Mouse (Mus musculus): ENCODE results near the gene Zbtb3. TPM values are rescaled to one million over a fixed set of nuclear protein-coding genes. Genes with fewer than 3 reads are reported as not detected.

Zbtb3 gene
- total and polyA plus RNA-seq, 2 experiments from 2014 or later: 5.0 to 7.0 TPM

GRCm38 (mm10) chr19:8850402-8850901 lies 48.1 kb downstream of the Zbtb3 start, which contains the start of gene Lrrn4cl:
Lrrn4cl (plus strand) TSS chr19:8850768.
- Histone ChIP-seq H3K27me3 (ENCODE audit: insufficient read depth, low read length) (no peaks in the 10 kb centered on the region), H3K36me3 (ENCODE audit: insufficient read depth) (peaks cover 37% of the 10 kb centered on the region), H3K9me3 (ENCODE audit: low read length) (no peaks in the 10 kb centered on the region), H3K4me3 (ENCODE audit: low read depth, low read length) (no peak within 1 kb of the TSS), H3K4me1 (ENCODE audit: insufficient read depth) (no peaks in the 10 kb centered on the region), H3K4me2 (ENCODE audit: low read depth) (no peak within 1 kb of the TSS), H3K27ac (ENCODE audit: low read depth, low read length) (no peak within 1 kb of the TSS), H3K9ac (no peak within 1 kb of the TSS)
- WGBS: 38% methylated on average over 7 of the region's 7 CpGs
- no peak for DNase-seq
- TF ChIP-seq CTCF (IDR thresholded peaks at IDR 0.05; ENCODE audit: low read depth): no peak
- ATAC-seq: peak; percentile 45

- TF ChIP-seq CTCF (IDR thresholded peaks at IDR 0.05; ENCODE audit: low read depth): no peak
- Histone ChIP-seq H3K4me1 (ENCODE audit: insufficient read depth) (no peaks in the 10 kb centered on the region), H3K9ac (no peak overlapping the region), H3K27ac (ENCODE audit: low read depth, low read length) (no peak overlapping the region), H3K4me2 (ENCODE audit: low read depth) (no peak overlapping the region), H3K9me3 (ENCODE audit: low read length) (no peaks in the 10 kb centered on the region), H3K27me3 (ENCODE audit: insufficient read depth, low read length) (no peaks in the 10 kb centered on the region), H3K4me3 (ENCODE audit: low read depth, low read length) (no peak overlapping the region), H3K36me3 (ENCODE audit: insufficient read depth) (peaks cover 25% of the 10 kb centered on the region)
- DNase-seq (no peak), ATAC-seq (no peak)
- 54% methylated on average over 7 of the region's 7 CpGs for WGBS
Observed at GRCm38 (mm10) chr19:8851639-8852038, 49.3 kb downstream of the Zbtb3 start.

- Histone ChIP-seq H3K9me3 (ENCODE audit: low read length) (no peaks in the 10 kb centered on the region), H3K9ac (no peak overlapping the region), H3K36me3 (ENCODE audit: insufficient read depth) (peaks cover 18% of the 10 kb centered on the region), H3K4me2 (ENCODE audit: low read depth) (no peak overlapping the region), H3K4me3 (ENCODE audit: low read depth, low read length) (no peak overlapping the region), H3K27me3 (ENCODE audit: insufficient read depth, low read length) (no peaks in the 10 kb centered on the region), H3K27ac (ENCODE audit: low read depth, low read length) (no peak overlapping the region), H3K4me1 (ENCODE audit: insufficient read depth) (no peaks in the 10 kb centered on the region)
- ATAC-seq (no peak), DNase-seq (no peak)
- TF ChIP-seq CTCF (IDR thresholded peaks at IDR 0.05; ENCODE audit: low read depth): no peak
- 64% methylated on average over 10 of the region's 10 CpGs for WGBS
Observed at GRCm38 (mm10) chr19:8852236-8852928, 50.0 kb downstream of the Zbtb3 start.

- 75% methylated on average over 3 of the region's 3 CpGs for WGBS
- no peak overlapping the region for H3K27ac ChIP-seq (ENCODE audit: low read depth, low read length)
- H3K9me3 ChIP-seq (ENCODE audit: low read length): no peaks in the 10 kb centered on the region
- H3K27me3 ChIP-seq (ENCODE audit: insufficient read depth, low read length): no peaks in the 10 kb centered on the region
- H3K4me2 ChIP-seq (ENCODE audit: low read depth): no peak overlapping the region
- peaks cover 12% of the 10 kb centered on the region for H3K36me3 ChIP-seq (ENCODE audit: insufficient read depth)
- no peak for TF ChIP-seq CTCF (IDR thresholded peaks at IDR 0.05; ENCODE audit: low read depth)
- no peak overlapping the region for H3K4me3 ChIP-seq (ENCODE audit: low read depth, low read length)
- no peaks in the 10 kb centered on the region for H3K4me1 ChIP-seq (ENCODE audit: insufficient read depth)
- ATAC-seq (no peak), DNase-seq (no peak)
- H3K9ac ChIP-seq: no peak overlapping the region
Observed at GRCm38 (mm10) chr19:8853117-8853516, 50.8 kb downstream of the Zbtb3 start.

Other genes with a start within 250 kb of the Zbtb3 start
Only the 30 nearest of the 33 such genes appear.
- gene Chrm1, start 138.8 kb upstream of the Zbtb3 start, total RNA-seq (2014; rRNA removed): 17.0 and 17.5 TPM in 2 replicates
- 12.4 and 14.9 TPM in 2 replicates for gene Chrm1, start 138.8 kb upstream of the Zbtb3 start, polyA plus RNA-seq (2015; fragmentation: Nextera tagmentation; extraction: Ambion mirVana)
- 107 and 116 TPM in 2 replicates for gene Slc3a2, start 79.2 kb upstream of the Zbtb3 start, total RNA-seq (2014; rRNA removed)
- gene Slc3a2, start 79.2 kb upstream of the Zbtb3 start, polyA plus RNA-seq (2015; fragmentation: Nextera tagmentation; extraction: Ambion mirVana): 247 and 256 TPM in 2 replicates
- 74.1 and 85.9 TPM in 2 replicates for gene Wdr74, start 66.7 kb upstream of the Zbtb3 start, total RNA-seq (2014; rRNA removed)
- 98.7 and 113 TPM in 2 replicates for gene Wdr74, start 66.7 kb upstream of the Zbtb3 start, polyA plus RNA-seq (2015; fragmentation: Nextera tagmentation; extraction: Ambion mirVana)
- gene 1700092M07Rik, start 61.8 kb upstream of the Zbtb3 start, total RNA-seq (2014; rRNA removed): not detected in 2 replicates
- gene 1700092M07Rik, start 61.8 kb upstream of the Zbtb3 start, polyA plus RNA-seq (2015; fragmentation: Nextera tagmentation; extraction: Ambion mirVana): 0.65 and 0.67 TPM in 2 replicates
- gene Stx5a, start 61.1 kb upstream of the Zbtb3 start, total RNA-seq (2014; rRNA removed): 130 and 140 TPM in 2 replicates
- gene Stx5a, start 61.1 kb upstream of the Zbtb3 start, polyA plus RNA-seq (2015; fragmentation: Nextera tagmentation; extraction: Ambion mirVana): 86.4 and 97.6 TPM in 2 replicates
- gene Nxf1, start 45.5 kb upstream of the Zbtb3 start, total RNA-seq (2014; rRNA removed): 81.7 and 114 TPM in 2 replicates
- 97.1 and 97.9 TPM in 2 replicates for gene Nxf1, start 45.5 kb upstream of the Zbtb3 start, polyA plus RNA-seq (2015; fragmentation: Nextera tagmentation; extraction: Ambion mirVana)
- gene Tmem223, start 31.6 kb upstream of the Zbtb3 start, total RNA-seq (2014; rRNA removed): 236 and 241 TPM in 2 replicates
- 269 and 334 TPM in 2 replicates for gene Tmem223, start 31.6 kb upstream of the Zbtb3 start, polyA plus RNA-seq (2015; fragmentation: Nextera tagmentation; extraction: Ambion mirVana)
- 17.4 and 19.6 TPM in 2 replicates for gene Tmem179b, start 28.1 kb upstream of the Zbtb3 start, total RNA-seq (2014; rRNA removed)
- 22.4 and 22.6 TPM in 2 replicates for gene Tmem179b, start 28.1 kb upstream of the Zbtb3 start, polyA plus RNA-seq (2015; fragmentation: Nextera tagmentation; extraction: Ambion mirVana)
- 27.2 and 31.7 TPM in 2 replicates for gene Taf6l, start 16.1 kb upstream of the Zbtb3 start, total RNA-seq (2014; rRNA removed)
- 25.1 and 25.2 TPM in 2 replicates for gene Taf6l, start 16.1 kb upstream of the Zbtb3 start, polyA plus RNA-seq (2015; fragmentation: Nextera tagmentation; extraction: Ambion mirVana)
- 89.3 and 99.3 TPM in 2 replicates for gene Polr2g, start 4.0 kb upstream of the Zbtb3 start, total RNA-seq (2014; rRNA removed)
- 193 and 216 TPM in 2 replicates for gene Polr2g, start 4.0 kb upstream of the Zbtb3 start, polyA plus RNA-seq (2015; fragmentation: Nextera tagmentation; extraction: Ambion mirVana)
- 71.9 and 72.6 TPM in 2 replicates for gene Ttc9c, start 16.8 kb downstream of the Zbtb3 start, total RNA-seq (2014; rRNA removed)
- gene Ttc9c, start 16.8 kb downstream of the Zbtb3 start, polyA plus RNA-seq (2015; fragmentation: Nextera tagmentation; extraction: Ambion mirVana): 34.1 and 44.4 TPM in 2 replicates
- gene Hnrnpul2, start 17.5 kb downstream of the Zbtb3 start, total RNA-seq (2014; rRNA removed): 28.2 and 38.3 TPM in 2 replicates
- gene Hnrnpul2, start 17.5 kb downstream of the Zbtb3 start, polyA plus RNA-seq (2015; fragmentation: Nextera tagmentation; extraction: Ambion mirVana): 3.9 and 5.3 TPM in 2 replicates
- not detected in 2 replicates for gene AC129217.1, start 27.2 kb downstream of the Zbtb3 start, total RNA-seq (2014; rRNA removed)
- gene AC129217.1, start 27.2 kb downstream of the Zbtb3 start, polyA plus RNA-seq (2015; fragmentation: Nextera tagmentation; extraction: Ambion mirVana): not detected in 2 replicates
- 81.5 and 91.5 TPM in 2 replicates for gene Bscl2, start 34.9 kb downstream of the Zbtb3 start, total RNA-seq (2014; rRNA removed)
- 78.9 and 88.9 TPM in 2 replicates for gene Bscl2, start 34.9 kb downstream of the Zbtb3 start, polyA plus RNA-seq (2015; fragmentation: Nextera tagmentation; extraction: Ambion mirVana)
- gene Gng3, start 36.6 kb downstream of the Zbtb3 start, total RNA-seq (2014; rRNA removed): 68.0 and 78.5 TPM in 2 replicates
- gene Gng3, start 36.6 kb downstream of the Zbtb3 start, polyA plus RNA-seq (2015; fragmentation: Nextera tagmentation; extraction: Ambion mirVana): 594 and 622 TPM in 2 replicates
- gene Lrrn4cl, start 48.2 kb downstream of the Zbtb3 start, total RNA-seq (2014; rRNA removed): 1.5 and 2.6 TPM in 2 replicates
- gene Lrrn4cl, start 48.2 kb downstream of the Zbtb3 start, polyA plus RNA-seq (2015; fragmentation: Nextera tagmentation; extraction: Ambion mirVana): 0.58 and 0.88 TPM in 2 replicates
- 108 and 126 TPM in 2 replicates for gene Ubxn1, start 68.9 kb downstream of the Zbtb3 start, total RNA-seq (2014; rRNA removed)
- 168 and 185 TPM in 2 replicates for gene Ubxn1, start 68.9 kb downstream of the Zbtb3 start, polyA plus RNA-seq (2015; fragmentation: Nextera tagmentation; extraction: Ambion mirVana)
- gene Uqcc3, start 78.4 kb downstream of the Zbtb3 start, total RNA-seq (2014; rRNA removed): 14.2 and 36.1 TPM in 2 replicates
- gene Uqcc3, start 78.4 kb downstream of the Zbtb3 start, polyA plus RNA-seq (2015; fragmentation: Nextera tagmentation; extraction: Ambion mirVana): 59.1 TPM in 2 replicates
- 5.0 and 7.2 TPM in 2 replicates for gene Lbhd1, start 81.2 kb downstream of the Zbtb3 start, total RNA-seq (2014; rRNA removed)
- 30.3 and 36.5 TPM in 2 replicates for gene Lbhd1, start 81.2 kb downstream of the Zbtb3 start, polyA plus RNA-seq (2015; fragmentation: Nextera tagmentation; extraction: Ambion mirVana)
- gene Gm49403, start 81.4 kb downstream of the Zbtb3 start, total RNA-seq (2014; rRNA removed): not detected in 2 replicates
- gene Gm49403, start 81.4 kb downstream of the Zbtb3 start, polyA plus RNA-seq (2015; fragmentation: Nextera tagmentation; extraction: Ambion mirVana): not detected in 2 replicates
- 26.0 and 37.5 TPM in 2 replicates for gene 1810009A15Rik, start 86.3 kb downstream of the Zbtb3 start, total RNA-seq (2014; rRNA removed)
- gene 1810009A15Rik, start 86.3 kb downstream of the Zbtb3 start, polyA plus RNA-seq (2015; fragmentation: Nextera tagmentation; extraction: Ambion mirVana): 31.9 and 45.7 TPM in 2 replicates
- gene Gm49416, start 86.4 kb downstream of the Zbtb3 start, total RNA-seq (2014; rRNA removed): 0.95 TPM in 1 of 2 replicates, not detected in the other
- 1.4 TPM in 1 of 2 replicates, not detected in the other for gene Gm49416, start 86.4 kb downstream of the Zbtb3 start, polyA plus RNA-seq (2015; fragmentation: Nextera tagmentation; extraction: Ambion mirVana)
- gene Ints5, start 90.5 kb downstream of the Zbtb3 start, total RNA-seq (2014; rRNA removed): 26.1 and 29.9 TPM in 2 replicates
- 23.6 and 26.8 TPM in 2 replicates for gene Ints5, start 90.5 kb downstream of the Zbtb3 start, polyA plus RNA-seq (2015; fragmentation: Nextera tagmentation; extraction: Ambion mirVana)
- gene Ganab, start 95.5 kb downstream of the Zbtb3 start, total RNA-seq (2014; rRNA removed): 67.7 and 96.7 TPM in 2 replicates
- 47.0 and 54.0 TPM in 2 replicates for gene Ganab, start 95.5 kb downstream of the Zbtb3 start, polyA plus RNA-seq (2015; fragmentation: Nextera tagmentation; extraction: Ambion mirVana)
- 99.6 and 120 TPM in 2 replicates for gene B3gat3, start 117.8 kb downstream of the Zbtb3 start, total RNA-seq (2014; rRNA removed)
- gene B3gat3, start 117.8 kb downstream of the Zbtb3 start, polyA plus RNA-seq (2015; fragmentation: Nextera tagmentation; extraction: Ambion mirVana): 89.3 and 94.0 TPM in 2 replicates
- 2.3 and 3.5 TPM in 2 replicates for gene Rom1, start 126.8 kb downstream of the Zbtb3 start, total RNA-seq (2014; rRNA removed)
- gene Rom1, start 126.8 kb downstream of the Zbtb3 start, polyA plus RNA-seq (2015; fragmentation: Nextera tagmentation; extraction: Ambion mirVana): 2.4 and 3.3 TPM in 2 replicates
- 5.1 and 7.3 TPM in 2 replicates for gene Eml3, start 127.0 kb downstream of the Zbtb3 start, total RNA-seq (2014; rRNA removed)
- 7.5 and 8.1 TPM in 2 replicates for gene Eml3, start 127.0 kb downstream of the Zbtb3 start, polyA plus RNA-seq (2015; fragmentation: Nextera tagmentation; extraction: Ambion mirVana)
- 71.2 and 86.4 TPM in 2 replicates for gene Mta2, start 139.3 kb downstream of the Zbtb3 start, total RNA-seq (2014; rRNA removed)
- 87.8 and 91.3 TPM in 2 replicates for gene Mta2, start 139.3 kb downstream of the Zbtb3 start, polyA plus RNA-seq (2015; fragmentation: Nextera tagmentation; extraction: Ambion mirVana)
- 20.8 and 24.5 TPM in 2 replicates for gene Tut1, start 151.3 kb downstream of the Zbtb3 start, total RNA-seq (2014; rRNA removed)
- gene Tut1, start 151.3 kb downstream of the Zbtb3 start, polyA plus RNA-seq (2015; fragmentation: Nextera tagmentation; extraction: Ambion mirVana): 14.8 and 17.6 TPM in 2 replicates
- 524 and 615 TPM in 2 replicates for gene Eef1g, start 164.5 kb downstream of the Zbtb3 start, total RNA-seq (2014; rRNA removed)
- gene Eef1g, start 164.5 kb downstream of the Zbtb3 start, polyA plus RNA-seq (2015; fragmentation: Nextera tagmentation; extraction: Ambion mirVana): 250 and 269 TPM in 2 replicates